Mouse (Mus musculus) urinary bladder, postnatal 25 days (tissue): ENCODE measurements at regions not wholly inside any gene's neighbourhood (a gene's known extent, or its start where the extent isn't known, plus 50 kb on each side); places are given as distances from the start of the nearest gene placed in this dataset.
A peak's percentile ranks its signal among the peaks of the same experiment; 100 is the strongest.

Experiments used
- DNase-seq: peaks from one replicate; pipeline ENCODE4 v3.0.0; 2022; ENCODE audit warnings: low spot score

DNA sequence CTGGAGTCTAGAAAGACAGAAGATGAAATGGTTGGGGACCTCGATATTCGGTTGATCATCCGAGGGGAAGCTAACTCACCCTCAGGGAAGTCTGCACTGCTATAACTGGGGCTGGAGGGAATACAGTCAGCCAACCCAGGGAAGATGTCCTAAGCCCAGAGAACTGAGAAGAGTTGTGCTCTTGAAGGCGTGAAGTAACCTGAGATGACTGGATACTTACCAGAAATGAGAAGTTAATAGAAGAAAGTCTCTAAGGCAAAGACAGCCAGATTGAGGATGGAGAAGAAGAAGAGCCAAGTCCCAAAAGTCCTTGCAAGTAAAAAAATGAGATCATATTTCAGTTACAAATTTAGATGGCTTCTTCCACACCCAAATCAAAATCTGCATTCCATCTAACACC, 146.5 kb upstream of the Usp24 start:
- DNase-seq = no peak

GRCm38 (mm10) chr4:106170731-106171130, 145.3 kb upstream of the Usp24 start:
- no peak for DNase-seq

DNA sequence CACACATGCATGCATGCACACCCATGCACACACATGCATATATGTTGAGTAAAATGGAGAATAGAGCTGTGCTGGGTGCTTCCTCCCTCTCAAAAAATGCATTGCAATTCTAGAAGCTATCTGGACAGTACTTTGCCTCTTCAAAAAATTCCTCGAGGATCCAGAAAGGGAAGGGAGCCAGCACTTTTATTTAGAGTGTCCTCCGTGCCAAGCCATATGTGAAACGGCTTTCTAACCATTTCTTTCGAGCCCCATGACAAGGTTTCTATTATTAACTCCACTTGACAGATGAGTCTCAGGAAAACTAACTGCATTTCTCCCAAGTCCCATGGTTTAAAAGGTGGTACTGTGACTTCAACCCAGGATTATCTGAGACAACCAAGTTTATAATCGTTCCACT, 140.7 kb upstream of the Usp24 start:
- no peak for DNase-seq

DNA sequence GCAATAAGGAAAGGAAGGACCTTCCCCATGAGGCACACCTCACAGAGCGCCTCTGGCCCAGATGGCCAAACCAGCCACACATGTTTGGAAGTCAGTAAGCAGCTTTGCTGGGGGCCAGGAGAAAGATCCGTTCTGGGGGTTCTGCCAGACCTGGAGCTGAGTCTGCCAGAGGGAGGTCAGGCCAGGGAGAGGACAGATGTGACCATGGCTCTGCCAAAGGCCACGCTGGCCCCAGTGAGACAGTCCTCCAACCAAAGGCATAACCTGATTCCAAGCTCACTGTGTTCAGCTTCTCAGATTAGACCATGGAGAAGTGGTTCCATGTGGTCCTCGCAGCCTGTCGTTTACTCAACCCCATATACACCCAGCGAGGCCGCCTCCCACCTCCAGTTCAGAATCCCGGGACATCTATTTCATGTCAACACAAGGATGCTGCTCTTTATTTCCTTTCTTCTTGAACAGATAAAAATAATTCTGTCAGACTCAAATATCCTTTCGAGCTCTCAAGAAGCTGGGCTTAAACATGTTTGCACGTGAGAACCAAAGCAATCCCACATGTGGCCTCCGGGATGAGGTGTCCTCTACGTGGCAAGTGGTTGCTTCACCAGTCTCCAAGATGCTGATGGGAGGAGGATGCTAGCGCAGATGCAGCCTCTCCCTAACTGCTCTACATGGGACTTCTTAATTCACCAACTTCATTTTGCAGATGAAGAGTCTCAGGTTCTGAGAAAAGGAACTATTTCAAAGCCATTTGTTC, 130.1 kb upstream of the Usp24 start:
- DNase-seq = no peak

DNA sequence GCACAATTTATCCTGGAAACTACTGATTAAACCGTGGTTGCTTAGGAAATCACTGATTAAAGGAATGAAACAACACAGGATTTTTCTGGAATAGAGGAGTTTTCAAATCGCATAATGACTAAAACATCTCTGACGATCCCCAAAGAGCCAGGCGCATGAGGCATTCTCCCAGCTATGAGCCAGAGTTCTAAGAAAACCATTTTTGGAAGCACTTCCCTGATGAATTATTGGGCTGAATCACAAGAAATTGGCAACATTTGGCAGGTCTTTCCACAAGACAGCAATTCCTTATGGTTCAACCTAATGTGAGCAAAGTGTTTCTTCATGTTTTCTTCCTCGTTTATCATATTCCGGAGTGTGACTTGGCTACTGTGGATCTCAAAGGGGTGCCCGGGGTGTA, 129.3 kb upstream of the Usp24 start:
- no peak for DNase-seq

DNA sequence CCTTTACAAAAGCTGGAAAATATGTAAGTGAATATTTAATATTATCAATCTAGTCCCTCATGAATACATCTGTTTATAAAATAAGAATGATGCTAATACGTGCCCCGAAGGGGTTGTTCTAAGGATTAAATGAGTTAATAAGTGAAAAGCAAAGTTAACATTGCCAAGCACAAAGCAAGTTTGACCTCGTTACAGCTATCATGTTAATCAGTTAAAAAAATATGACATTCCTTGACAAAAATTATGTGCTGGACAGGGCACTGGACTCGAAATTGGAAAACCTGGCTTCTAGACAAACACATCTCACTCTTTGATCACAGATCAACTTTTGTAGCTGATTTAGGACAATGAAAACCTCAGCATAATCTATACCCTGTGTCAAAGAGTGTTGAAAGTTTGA, 125.8 kb upstream of the Usp24 start:
- no peak for DNase-seq

DNA sequence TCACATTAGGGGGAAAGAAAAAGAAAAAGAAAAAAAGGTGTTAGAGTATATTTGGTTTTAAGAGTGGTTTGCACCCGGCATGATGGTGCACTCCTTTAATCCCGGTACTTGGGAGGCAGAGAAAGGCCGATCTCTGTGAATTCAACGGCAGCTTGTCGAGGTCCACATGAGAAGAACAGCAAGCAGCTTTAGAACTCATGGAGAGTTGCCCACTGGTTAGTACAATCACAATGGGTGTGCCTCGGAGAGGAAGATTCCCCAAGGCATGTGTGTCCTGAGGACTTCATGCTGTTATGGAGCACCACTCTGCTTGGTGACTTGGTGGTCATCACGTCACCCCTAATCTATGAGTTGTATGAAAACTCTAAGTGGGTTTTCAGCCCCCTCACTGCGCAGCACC, 124.7 kb upstream of the Usp24 start:
- DNase-seq = no peak

DNA sequence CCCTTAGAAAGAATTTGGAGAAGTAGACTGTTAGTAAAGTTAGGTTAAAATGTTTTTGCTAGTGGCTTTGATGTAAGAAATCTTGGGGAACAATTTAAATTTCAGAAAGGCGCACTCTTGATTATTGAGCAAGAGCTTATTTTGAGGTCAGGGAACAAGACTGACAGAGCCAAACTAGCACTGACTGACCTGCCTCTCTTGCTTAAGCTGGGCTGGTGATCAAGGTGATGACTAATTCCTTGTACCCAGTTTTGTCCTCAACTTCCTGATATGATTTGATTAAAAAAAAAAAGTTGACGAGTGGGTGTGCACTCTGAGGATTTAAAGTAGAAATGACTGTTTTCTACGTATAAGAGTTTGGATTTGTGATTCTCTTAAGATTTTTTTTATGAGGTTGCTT, 124.2 kb upstream of the Usp24 start:
- DNase-seq = no peak

DNA sequence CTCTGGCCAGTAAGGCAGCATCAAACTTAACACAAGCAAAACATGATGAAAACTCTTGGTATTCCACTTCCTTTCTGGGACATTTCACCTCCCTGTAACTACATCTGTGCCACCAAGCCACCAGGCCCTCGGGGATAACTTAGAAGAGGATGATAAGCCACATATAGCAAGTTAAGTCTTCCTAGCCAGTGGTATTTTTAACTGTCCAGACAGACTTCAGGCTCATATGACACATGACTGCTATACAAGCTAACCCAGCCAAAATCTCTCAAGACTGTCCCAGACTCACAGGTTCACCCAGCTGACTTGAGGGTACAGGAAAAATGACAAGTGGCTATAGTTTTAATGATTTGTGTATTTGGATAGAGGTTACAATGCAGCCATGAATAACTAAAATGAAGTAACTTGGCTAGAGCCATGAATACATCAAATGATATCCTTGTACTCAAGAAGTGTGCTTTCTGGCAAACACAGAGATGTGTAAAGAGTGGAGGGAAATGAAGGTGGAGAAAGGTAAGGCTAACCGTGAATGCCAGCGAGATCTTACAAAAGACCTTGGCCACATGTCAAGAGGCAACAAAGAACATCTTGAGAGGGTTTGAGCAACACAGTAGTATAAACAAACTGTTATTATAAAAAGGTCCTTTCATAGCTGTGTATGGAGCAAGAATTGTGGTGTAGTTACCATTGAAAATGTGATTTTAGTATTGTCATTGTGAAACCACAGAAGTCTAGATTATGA, 122.6 kb upstream of the Usp24 start:
- DNase-seq = no peak

DNA sequence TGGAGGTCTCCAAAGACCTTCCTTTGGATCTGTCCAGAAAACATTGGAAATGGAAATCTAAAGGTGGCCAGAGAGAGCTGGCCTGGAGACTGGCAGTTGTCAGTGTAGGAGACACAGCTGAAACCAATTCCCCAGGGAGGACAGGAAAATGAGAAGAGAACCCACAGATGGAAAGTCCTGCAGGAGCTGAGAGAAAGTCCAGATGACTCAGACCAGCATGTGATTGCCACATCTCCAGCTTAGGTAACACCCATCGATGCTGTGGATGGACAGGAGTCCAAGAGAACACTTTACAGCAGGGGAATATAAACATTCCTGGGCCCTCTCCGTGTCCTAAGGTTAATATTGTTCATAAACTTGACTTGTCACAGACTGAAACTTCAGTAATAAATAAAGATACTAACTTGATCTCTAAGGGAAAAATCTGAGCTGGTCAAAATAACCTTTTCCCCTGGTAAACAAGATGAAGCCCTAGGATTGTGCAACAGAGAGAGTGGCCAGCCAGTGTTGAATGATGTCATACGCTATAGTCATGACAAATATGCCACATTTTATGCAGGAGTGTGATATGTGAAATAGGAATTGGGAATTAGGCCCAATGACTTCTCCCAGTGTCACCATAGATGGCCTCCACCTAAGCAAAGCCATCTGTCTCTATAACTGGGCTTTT, 120.4 kb upstream of the Usp24 start:
- DNase-seq = no peak

GRCm38 (mm10) chr4:106199833-106200232, 116.2 kb upstream of the Usp24 start:
- peak; percentile 38 for DNase-seq

- peak; percentile 50 for DNase-seq
Measured at GRCm38 (mm10) chr4:106200241-106200640, 115.8 kb upstream of the Usp24 start.

GRCm38 (mm10) chr4:106202554-106202953, 113.5 kb upstream of the Usp24 start:
- no peak for DNase-seq

DNA sequence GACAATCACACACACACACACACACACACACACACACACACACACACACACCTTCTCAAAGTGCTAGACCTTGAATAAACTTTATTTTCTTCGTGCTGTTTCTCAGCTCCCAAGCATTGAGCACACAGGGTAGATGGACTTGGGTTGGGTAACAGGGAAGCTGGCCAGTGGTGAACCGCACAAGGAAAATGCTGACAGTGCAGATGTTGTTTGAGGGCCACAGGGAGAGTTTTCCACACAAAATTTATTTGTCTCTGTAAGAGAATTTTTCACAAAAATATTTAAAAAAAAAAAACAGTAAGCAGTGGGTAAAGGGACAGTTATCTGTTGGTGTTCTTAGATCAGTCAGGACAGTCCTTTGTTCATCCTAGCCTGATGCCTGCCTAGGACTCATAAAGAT, 110.8 kb upstream of the Usp24 start:
- no peak for DNase-seq

DNA sequence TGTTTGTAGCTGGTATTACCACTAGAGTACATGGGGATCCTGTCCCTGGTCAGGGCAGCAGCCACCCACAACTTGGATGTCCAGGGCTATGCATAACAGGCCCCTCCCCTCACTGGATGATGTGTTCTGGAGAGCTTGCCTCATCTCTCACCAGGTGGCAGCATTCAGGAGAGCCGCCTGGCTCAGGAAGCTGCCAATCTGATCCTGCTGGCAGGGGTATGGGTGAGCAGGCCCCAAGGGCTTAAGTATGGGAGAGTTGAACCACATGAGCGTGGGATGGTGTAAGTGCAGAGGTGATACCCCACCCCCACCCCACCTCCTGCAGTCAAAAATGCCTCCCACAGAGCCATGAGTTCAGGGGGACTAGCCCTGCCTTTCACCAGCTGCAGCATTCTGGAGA, 110.0 kb upstream of the Usp24 start:
- no peak for DNase-seq

DNA sequence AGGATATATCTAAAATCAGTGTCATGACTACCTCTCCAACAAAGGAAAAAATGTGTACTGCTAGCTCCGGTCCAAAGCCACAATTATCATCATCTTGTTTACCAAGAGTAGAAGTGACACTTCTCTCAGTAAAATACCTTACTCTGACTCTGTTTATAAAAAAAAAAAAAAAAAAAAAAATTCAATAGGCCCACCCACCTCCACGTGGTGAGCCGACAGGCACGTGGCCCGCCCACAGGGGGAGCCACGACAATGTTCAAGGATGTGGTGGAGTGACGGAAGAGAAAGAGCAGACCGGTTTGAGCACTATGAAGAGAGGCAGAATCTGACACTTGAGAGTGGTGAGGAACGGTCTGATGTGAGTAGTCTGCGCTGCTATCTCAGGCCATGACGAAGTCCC, 106.5 kb upstream of the Usp24 start:
- no peak for DNase-seq

- DNase-seq = no peak
Measured at GRCm38 (mm10) chr4:106209975-106210374, 106.0 kb upstream of the Usp24 start.

DNA sequence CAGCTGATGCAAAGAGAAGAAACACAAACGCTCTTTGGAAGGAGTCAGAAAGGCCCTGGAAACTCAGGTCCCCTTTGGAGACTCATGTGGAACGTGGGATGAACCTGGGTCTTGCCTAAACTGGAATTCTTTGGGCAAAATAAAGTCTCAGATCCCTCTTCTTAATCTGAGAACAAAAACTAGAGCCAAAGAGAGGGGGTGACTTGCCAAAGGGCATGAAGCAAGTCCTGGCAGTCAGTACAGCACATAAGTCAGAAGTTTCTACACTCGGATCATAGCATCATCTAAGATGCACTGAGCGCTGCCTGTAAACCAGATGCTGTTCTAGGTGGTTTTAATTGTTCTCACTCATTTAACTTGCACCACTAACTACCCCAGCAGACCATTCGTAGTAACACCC, 101.8 kb upstream of the Usp24 start:
- no peak for DNase-seq

DNA sequence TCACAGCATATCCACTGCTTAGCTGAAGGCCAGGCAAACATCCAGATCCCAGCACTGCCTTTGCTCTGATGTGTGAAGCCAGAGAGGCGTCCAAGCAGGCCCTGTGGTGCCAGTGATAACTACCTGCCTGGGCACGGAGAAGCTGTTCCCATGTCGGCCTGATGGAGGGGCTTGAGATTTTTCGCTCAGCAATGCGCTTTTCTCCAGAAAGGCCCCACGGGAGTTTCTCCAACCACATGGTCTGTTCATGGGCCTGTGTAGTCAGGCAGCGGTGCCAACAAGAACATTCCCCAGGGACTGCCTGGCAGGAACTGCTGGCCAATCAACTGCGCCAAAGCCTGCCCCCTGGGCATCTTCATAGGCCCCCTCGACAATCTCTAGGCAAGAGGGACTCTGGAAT, 95.4 kb upstream of the Usp24 start:
- DNase-seq = no peak

DNA sequence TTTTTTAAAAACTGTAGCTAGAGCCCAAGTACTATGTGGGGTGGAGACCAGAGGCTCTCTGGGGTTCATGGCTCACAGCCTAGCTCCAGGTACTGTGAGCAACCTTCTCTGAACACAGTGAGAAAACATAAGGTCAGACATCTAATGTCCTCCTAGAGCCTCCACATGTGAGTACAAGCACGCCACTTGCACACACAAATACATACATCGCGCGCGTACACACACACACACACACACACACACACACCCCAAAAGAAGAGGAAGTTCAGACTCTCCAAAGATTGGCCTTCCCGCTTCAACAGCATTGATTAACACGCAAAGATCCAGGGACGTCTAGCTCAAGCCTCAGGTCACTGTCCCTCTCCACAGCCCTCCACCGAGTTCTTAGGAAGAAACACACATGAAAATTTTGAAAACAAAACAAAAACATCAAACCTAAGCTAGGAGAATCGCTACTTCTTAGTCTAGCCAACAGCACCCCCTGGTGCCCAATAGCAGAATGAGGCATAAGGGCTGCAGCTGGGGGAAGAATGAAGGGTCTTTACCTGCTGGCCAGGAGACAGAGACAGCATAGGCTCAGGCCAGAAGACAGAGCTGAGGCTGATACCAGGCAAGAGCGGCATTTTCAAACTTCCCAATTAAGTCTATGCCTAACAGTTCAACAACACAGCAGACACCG, 90.7 kb upstream of the Usp24 start:
- DNase-seq = peak; percentile 63

DNA sequence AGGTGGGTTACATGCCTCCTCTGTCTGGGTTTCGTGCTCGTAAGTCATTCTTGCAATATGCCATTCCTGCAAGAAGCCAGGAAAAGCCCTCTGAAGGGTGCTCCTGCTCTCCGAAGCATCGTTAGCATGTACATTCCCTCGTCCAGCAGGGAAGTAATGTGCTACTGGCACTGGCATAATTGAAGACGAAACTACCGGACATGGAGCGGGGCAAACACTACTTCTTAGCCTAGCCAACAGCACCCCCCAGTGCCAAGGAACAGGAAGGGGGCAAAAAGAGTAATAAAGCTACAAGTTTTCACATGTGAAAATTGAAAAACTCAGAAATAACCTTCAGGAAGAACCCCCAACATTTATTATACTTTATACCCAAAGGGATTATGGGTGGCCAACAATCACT, 88.6 kb upstream of the Usp24 start:
- DNase-seq = no peak

DNA sequence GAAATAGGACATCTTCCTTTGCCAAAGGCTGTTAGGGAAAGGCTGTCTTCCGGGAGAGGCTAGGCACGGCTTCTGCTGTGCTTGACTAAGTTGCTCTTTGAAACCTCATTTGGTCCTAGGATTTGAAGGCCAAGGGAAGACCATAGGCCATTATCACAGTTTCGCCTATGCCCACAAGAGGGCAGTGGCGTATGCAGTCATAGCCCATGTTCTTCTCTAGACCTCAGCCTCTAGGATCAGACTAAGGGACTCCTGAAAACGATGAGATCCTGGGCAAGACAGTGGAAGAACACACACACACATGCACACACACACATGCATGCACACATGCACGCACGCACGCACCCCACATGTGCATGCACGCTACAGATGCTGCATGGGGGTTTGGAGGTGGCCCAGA, 87.5 kb upstream of the Usp24 start:
- peak; percentile 60 for DNase-seq

- DNase-seq = no peak
Measured at GRCm38 (mm10) chr4:106229526-106229925, 86.5 kb upstream of the Usp24 start.
